Mouse (Mus musculus) layer of hippocampus, adult 9-10 months (tissue): ENCODE data around the gene Gga1.
"Not testable (repeated sequence)": the region's sequence is repeated elsewhere in the genome, so short reads cannot be mapped to it uniquely, and the experiment has no call there.

Experiments used
- DNase-seq: peaks from one replicate; pipeline ENCODE4 v3.0.0; 2022; ENCODE audit warnings: low spot score

Gene Gga1

DNA sequence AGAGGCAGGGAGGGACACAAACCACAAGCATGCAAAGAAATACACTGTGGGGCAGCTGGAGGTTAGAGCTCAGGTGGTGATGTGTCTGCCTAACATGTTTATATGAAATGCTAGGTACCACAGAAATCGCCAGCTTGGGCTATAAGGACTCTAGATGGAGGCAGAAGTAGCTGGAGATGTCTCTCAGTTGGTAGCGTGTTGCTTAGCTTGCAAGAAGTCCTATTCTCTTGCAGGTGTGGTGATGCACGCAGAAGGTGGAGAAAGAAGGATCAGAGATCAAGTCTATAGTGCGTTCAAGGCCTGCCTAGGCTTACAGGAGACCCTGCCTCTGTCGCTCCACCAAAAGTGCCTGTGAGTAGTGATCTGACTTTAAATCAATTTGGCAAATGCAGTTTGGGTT lies 1.5 kb upstream of the Gga1 start:
- DNase-seq = no peak

DNA sequence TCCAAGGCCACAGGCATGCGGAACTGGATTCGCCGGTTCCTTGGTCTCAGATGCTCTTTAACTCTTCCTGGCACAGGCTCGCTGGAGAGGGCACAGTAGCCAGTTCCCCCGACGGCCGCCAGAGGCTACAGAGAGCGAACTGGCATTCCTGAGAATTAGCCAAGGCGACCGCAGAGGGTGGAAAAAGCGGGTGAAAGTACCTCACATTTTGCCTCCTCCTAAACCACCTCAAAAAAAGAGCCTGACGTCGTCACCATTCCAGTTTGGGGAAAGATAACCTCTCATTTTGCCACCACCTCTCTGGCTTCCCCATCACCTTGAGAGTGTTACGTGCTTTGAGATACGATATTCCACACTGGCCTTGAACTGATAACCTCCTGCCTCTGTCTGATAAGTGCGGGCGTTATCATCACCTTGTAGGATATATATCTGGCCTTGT lies 713 bp upstream of the Gga1 start:
- peak; percentile 45 for DNase-seq

DNA sequence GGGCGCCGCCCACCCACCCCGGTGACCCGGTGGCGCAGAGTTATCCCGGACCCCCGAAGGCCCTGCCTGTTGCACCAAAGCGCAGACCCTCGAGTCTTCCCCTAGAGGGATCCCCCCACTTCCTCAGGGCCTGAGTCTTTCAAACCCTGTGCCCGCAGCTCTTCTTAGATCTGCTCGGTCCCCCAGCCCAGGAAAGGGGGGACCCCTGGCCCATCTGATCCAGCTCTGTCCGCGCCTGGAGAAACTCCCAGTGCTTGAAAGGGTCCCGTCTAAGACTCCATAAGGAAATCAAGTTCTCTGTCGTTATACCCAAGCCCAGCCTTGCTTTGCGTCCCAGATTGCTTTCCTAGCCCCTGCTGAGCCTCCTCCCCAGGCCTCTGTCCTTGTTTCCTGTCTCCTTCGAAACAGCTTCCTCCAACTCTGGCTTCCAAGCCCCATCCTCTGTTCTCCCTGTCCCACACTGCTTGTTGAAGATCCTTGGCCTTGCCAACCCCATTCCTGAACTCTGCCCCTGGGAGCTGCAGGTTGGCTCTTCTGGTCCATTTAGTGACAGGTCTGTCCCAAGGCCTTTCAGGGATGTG lies 910 bp downstream of the Gga1 start:
- no peak for DNase-seq

DNA sequence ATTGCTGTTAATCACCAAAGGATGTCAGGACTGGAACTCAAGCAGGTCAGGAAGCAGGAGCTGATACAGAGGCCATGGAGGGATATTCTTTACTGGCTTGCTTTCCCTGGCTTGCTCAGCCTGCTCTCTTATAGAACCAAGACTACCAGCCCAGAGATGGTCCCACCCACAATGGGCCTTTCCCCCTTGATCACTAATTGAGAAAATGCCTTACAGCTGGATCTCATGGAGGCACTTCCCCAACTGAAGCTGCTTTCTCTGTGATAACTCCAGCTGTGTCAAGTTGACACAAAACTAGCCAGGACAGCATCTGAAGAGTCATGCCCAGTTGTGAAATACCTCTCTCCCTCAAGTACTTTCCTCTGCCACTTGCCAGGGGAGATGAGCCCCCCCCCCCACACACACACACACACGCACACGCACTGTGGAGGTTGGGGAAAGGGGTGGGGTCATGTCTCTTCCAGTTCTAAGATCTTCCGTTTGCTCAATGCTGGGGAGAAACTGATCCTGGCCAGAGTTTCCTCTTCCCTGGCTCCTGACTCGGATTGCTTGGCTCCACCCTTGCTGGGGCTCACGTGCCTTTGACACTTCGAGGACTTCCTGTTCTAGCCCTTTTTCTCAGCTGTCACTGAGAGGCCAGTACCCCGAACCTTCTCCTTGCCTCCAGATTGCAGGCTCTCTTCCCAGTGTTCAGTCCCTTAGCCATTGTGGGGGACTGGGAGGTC lies 2.0 kb downstream of the Gga1 start:
- not testable (repeated sequence) for DNase-seq

DNA sequence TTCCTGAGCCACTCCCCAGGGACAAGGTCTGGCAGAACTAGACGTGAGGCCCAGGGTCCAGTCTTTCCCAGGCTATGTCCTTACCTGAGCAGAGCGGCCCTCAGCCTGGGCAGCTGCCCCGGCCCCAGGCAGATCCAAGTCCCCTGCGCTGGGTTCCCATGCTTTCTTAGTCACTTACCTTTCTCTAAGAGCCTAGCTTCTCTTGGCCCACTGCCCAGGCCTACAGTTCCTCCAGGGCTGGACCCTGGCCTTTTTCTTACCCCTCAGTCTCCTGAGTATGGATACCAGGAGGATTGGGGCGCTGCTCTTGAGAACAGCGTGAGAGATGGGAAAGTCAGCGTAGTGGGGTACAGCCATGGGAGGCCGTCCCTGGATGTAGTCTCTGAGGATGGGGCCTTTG lies 3.4 kb downstream of the Gga1 start:
- no peak for DNase-seq

DNA sequence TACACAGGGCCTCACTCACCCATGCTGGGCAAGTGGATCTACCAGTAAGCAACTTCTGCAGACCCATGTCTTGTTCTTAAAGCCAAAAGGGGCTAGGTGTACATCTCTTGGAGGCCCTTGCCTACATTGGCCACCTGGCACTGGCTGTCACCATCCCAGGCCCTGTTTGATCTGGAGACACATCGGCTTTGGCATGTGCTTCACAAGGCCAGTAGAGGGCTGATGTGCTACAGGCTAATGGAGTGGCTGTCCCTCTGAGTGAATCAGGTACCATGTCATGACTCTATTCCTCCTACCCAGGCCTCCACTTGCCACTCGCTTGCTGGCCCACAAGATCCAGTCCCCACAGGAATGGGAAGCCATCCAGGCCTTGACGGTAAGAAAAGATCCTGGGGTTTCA lies 4.8 kb downstream of the Gga1 start:
- DNase-seq = no peak

DNA sequence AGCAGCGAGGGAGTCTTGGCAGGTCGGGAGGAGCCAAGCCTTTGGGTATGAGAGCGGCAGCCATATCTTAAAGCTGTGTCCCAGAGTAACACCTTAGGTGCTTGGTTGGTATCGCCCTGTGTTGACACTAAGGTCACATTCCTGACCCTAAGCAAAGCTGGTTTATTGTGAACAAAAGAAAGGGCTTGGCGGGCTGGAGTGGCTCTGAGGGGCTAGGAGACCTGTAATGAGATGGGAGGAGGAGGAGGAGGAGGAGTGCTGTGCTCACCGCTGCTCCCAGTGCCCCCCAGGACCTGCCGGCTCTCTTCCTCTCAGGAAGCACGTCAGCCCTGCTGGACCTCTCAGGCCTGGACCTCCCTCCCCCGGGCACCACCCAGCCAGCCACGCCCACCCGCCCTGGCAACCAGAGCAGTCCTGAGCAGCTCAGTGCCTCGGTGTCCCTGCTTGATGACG lies 12.4 kb downstream of the Gga1 start:
- DNase-seq = no peak

DNA sequence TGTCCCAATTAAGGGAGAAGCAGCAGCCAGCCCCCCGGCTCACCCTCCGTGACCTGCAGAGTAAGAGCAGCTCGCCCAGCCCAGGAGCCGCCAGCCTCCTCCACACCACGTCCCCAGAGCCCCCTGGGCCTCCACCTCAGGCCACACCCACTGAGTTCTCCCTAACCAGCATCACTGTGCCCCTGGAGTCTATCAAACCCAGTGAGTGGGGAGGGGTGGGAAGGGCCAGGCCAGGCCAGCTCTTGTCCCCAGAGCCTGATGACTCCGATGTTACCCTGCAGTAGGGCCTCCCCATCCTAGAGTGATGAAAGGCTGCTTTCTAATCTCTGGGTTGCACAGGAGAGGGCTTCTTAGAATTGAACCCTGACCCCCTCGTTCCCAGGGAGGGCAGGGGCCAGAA lies 15.4 kb downstream of the Gga1 start:
- no peak for DNase-seq

DNA sequence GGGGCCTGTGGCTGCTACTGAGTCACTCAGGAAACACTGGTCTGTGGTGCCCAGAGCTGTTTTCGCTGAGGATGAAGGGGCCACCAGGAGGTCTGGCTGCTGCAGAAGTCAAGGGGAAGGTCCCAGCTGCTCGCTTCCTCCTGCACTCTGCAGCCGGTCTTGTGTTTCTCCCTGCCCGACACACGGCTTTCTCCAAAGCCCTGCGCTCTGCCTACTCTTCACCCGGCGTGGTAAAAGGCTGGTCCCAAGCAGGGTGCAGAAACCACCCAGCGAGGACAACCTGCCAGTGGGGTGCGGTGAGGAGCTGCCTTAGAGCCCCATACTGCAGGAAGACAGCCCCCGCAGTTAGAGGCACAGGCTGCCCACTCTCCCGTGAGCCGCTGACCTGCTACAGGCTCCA lies 17.7 kb downstream of the Gga1 start:
- no peak for DNase-seq

DNA sequence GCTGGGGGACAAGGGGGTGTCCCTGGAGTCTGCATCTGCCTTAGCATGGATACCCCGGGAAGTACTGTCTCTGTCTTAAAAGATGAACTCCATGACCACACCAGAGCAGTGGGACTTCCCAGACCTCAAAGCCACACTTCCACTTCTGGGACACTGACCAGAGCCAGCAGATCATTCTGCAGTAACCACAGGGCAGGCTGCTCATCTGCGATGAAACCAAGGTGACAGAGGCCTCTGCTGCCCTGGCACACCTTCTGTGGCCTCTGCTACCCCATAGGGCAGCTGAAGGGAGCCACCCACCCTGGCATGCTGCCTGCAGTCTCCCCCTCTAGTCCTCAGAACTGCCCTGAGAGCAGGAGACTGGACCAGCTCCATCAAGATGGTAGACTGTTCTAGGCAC lies 18.8 kb downstream of the Gga1 start:
- DNase-seq = no peak

DNA sequence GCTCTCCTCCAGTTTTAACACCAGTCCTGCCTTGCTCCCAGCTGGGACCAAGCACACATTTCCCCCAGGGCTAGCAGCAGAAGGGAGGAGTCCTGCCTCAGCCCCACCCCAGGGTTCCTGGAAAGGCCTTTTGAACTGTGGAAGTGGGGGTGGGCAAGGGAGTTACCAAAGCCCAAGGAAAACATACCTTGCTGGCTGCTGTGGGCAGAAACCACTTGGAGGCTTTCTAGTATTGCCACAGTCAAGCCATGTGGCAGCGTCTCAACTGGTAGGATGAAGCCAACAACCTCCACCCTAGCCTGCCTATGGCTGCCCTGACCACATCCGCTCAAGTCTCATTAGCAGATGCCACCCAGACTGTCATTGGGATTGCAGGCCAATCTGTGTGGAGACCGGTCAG lies 19.2 kb downstream of the Gga1 start:
- DNase-seq = no peak

DNA sequence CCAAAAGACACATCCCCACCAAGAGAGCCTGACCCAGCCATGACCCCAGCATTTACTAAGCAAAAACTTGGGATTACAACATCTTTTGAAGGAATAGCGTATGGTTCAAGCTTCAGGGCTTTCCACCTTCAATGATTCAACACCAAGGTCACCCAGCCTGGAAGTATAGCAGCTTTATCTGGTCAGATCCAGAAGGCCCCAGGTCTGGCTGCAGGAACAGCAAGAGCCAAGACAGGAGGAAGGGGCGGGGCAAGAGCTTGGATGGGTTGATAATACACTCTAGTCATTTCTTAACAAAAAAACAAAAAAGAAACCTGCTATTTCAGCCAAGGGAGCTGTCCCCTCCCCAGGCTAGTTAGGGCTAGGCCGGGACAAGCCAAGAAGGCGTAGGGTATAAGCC lies 20.5 kb downstream of the Gga1 start:
- no peak for DNase-seq

DNA sequence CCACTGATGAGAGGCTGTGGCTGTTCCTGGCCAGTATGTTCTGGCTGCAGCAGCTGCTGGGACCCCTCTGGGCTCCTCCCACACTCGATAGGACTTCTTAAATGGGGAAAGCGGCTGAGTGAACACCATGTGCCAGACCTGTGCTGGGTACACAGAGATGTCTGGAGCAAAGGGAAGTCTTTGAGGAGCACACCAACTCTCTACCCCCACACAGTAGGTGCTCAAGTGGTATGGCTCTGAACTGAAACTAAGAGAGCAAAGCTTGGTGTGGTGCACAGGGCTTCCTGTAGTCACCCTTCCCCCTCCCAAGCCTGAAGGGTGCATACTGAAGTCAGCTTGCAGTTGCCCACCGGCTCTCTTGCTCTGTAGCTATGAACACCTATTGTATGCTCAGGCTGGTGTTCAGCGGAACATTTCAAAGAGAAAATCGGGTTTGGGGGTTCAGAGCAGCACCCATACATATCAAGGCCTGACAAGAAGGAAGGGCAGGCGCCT lies 21.6 kb downstream of the Gga1 start:
- DNase-seq = no peak

DNA sequence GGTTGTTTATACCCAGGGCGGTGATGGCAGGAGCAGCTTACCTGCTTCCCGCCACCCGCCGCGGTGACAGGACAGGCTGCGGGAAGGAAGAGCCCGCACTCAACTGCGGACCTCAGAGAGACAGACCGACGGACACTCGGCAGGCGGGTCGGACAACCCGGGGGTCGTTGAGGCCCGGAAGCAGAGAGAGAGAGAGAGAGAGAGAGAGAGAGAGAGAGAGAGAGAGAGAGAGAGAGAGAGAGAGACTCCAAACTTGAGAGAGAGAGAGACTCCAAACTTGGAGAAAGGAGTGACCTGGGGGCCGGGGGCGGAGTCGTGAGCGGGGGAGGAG lies 22.4 kb downstream of the Gga1 start, which contains the start of gene Gm49510:
Gene Gm49510, plus strand, starts transcription at position 259 of the 331 bp plus-strand sequence.
- no peak for DNase-seq

DNA sequence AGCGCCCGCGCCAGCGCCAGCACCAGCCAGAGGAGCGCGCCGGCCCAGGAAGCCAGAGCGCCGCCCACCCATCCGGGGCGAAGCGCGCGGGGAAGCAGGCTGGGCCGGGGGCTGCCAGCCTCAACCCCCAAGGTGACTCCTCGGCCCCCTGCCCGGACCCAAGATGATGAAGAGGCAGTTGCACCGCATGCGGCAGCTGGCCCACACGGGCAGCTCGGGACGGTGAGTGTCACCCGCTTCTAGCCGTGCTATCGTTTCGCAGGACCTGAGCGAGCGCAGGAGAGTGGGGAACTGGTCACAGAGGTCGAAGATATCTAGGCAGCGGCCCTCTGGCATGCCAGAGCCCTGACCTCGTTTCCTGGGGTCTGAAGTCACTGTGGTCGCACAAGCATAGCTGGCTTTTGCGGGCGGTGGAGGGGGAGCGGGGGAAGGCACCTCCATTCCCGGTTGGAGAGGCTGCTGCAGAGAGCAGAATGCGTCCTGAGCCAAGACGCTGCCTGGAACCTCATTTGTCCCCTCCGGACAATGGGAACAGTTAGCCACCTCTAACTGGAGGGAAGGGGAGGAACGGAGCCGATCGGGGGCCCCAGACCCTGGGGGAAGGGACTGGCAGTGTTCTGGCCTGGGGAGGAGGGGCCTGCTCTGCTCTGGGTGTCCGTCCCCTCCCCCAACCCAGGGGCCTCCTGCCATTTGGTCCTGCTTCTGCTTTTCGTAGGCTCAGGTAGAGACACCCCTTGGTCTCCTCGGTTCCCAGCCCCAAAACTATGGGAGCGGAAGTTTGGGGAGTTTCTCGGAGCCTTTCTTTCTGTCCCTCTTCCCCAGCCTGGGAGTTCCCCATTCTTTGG lies 23.0 kb downstream of the Gga1 start, which contains the start of gene Sh3bp1:
Gene Sh3bp1, plus strand, starts transcription at position 29 of the 845 bp plus-strand sequence.
- no peak for DNase-seq

DNA sequence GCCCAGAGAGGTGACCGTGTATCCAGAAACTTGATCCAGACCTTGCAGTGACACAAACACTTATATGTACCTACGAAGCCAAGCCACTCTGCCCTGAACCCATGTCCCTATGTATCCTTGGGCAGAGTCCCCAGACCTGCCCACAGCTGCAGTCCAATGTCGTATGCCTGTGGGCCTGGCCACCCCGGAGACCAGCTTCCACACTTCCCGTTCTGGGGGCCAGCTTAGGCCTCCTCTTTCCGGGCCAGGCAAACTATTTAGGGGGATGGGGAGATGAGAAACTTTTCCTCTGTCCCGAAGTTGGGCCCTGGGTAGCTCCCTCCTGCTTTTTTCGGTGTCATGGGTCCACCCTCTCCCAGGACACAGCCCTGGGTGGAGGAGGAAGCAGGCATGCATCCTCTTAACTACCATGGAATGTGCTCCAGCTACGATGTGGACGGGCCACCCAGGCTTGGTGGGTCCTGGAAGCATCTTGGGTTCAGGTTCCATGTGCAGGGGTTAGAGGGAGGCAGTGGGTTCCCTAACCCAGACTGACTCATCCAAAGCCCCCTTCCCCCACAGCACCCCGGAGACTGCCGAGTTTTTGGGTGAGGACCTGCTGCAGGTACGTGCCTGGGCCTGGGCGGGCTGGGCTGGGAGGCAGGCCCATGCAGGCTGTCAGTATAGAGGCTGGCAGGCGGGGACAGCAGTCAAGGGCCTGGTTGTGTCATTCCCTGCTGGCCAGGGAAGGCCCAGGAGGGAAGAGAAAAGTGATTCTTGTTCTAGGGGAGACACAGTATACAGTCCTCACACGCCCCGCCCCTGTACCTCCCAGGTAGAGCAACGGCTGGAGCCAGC lies 23.8 kb downstream of the Gga1 start:
- DNase-seq = no peak

DNA sequence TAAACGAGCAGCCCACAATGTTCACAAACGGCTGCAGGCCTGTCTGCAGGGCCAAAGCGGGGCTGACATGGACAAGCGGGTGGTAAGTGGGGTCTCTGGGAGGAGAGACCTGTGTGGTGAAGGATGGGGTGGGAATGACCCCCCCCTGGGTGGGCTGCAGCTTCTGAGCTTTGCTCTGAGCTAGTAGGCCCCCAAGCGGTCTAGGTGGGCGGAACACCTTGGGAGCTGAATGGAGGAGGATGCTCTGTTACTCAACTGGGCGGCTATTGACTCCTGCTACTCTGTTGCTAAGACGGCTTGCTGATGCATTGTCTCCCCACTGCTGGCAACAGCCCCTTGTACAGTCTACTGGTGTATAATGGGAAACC lies 24.4 kb downstream of the Gga1 start:
- no peak for DNase-seq

DNA sequence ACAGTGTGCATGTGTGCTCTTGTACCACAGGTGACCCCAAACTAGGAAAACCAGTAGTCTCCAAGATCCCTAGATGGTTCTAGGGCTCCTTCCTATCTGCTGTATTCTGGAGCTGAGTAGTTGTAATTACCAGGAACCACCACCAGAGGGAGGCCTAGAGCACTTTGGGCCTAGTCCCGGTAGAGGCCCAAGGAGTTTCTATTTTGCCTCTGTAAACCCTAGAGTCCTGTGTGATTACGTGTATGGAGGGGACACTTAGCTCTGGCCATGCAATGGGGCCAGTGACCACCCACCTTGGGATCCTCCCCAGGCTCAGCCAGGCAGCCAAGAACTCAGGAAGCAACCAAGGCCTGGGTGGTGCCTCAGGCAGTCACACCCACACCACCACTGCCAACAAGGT lies 26.3 kb downstream of the Gga1 start:
- DNase-seq = peak; percentile 66

DNA sequence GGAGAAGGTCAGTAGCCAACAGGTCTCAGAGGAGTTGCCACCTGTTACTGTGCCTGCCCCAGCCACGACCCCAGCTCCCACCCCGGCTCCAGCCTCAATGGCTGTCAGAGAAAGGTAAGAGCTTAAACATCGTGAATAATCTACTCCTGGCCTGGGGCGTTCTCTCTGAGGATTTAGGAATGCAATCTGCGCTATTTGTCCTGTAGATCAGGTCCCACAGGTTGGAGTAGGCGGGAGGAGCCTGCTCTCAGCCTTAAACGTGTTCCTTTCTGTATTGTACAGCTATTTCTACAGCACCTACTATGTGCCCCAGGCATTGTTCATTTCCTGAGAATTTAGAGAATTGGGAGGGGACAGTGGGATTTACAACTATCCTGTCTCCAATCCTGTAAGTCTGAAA lies 31.4 kb downstream of the Gga1 start:
- DNase-seq = no peak

DNA sequence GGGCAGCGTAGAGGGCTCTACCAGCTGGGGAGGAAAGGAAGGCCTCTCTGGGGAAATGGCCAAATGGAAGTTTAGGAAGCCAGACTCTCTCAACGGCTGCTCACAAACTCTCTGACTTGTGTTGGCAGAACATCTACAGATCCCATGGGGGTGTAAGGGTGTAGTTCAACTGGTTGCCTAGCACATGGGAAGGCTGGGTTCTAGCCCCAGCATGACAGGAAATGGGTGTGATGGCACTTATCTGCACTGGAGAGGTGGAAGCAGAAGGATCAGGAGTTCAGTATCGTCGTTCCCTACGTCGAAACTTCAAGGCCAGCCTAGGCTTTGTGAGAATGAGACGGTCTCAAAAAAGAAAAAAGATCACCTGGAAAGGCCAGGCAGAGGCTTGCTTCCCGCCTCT lies 32.0 kb downstream of the Gga1 start:
- DNase-seq = no peak

DNA sequence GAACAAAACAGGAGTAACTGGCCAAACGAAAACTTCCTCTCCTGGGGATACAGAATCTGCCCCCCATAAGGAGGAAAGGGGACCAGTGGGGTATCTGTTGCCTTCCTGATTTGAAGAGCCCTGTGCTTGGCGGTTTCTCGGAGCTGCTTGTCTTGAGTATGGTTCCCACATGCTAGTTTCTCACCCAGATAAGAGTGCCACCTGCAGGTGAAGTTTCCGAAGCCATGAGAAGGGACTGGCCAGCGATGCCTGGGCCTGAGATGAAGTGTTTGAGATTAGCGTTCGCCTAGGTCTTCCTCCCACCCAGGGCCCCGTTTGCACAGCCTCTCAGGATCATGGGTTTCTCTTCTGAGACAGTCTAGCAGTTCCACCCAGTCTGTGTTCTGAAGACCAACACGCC lies 35.0 kb downstream of the Gga1 start:
- DNase-seq = no peak

DNA sequence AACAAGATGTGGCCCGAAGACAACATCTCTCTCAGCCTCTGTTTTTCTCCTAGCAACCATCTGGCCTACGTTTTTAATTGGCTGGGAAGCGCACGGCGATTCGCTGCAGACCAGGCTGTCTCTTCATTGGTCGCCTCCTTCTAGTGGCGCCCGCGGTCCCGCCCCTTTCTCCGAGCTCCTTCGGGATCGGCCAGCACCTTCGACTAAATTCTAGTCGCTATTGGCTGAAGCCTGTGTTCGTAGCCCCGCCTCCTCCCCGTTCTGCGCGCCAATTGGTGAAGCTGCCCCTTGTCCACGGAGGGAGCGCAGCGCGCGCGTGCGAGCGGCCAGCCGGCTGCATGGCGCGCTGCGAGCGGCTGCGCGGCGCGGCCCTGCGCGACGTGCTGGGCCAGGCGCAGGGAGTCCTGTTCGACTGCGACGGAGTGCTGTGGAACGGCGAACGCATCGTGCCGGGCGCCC lies 36.7 kb downstream of the Gga1 start, which contains the start of gene Pdxp:
Gene Pdxp, plus strand, starts transcription at position 288 of the 459 bp plus-strand sequence.
- DNase-seq = peak; percentile 90
